In the genomic region with DNA sequence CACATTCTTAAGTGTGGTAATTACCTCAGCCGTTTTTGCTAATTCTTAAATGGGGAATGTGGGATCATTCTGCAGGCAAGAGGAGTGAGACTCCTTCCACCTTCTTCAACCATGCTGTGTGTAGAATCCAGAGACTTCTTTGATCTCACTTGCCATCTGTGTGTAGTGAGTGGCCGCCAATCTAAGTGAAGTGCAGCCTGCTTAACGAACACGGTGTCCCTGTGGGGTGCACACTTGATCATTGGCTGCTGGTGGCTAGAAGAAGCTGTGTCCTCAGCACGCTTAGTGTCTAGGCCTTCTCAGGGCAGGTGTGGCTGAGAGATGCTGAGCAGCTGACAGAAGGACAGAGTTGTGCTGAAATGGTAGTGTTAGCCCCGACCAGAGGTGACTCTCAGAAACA, we compare ENCODE assay signal across 19 mouse cellular contexts.
"Had no signal": no experiment of that assay in that cellular context is flagged by ENCODE, and none has a peak within 500 bp of the region (broad histone marks: within the 10 kb centered on the region; RNA-seq: fewer than 3 reads in every experiment).

No protein-coding gene starts in this region.

- DNase-seq: lung, adult 18-20 months; lung, embryonic 14.5 days; lung, postnatal 10 days; lung, postnatal 4 days; midbrain, embryonic 14.5 days; retina, postnatal 1 day; right cerebral cortex, adult 18-20 months; right cerebral cortex, postnatal 25 days; right cerebral cortex, postnatal 4 days; spleen, adult 18-20 months; thymus, adult 18-20 months; thymus, postnatal 14 days; thymus, postnatal 36 days had no signal

- H3K36me3 ChIP-seq: midbrain, embryonic 10.5 days; midbrain, embryonic 12.5 days; neural tube, embryonic 13.5 days; neural tube, embryonic 15.5 days had no signal

- H3K27me3 ChIP-seq: neural tube, embryonic 15.5 days had no signal

- H3K4me3 ChIP-seq: midbrain, embryonic 10.5 days; midbrain, embryonic 12.5 days; myocyte; neural tube, embryonic 13.5 days; neural tube, embryonic 15.5 days had no signal

- ATAC-seq: midbrain, embryonic 16.5 days had no signal

- H3K9me3 ChIP-seq: midbrain, embryonic 10.5 days; midbrain, embryonic 12.5 days; neural tube, embryonic 13.5 days; neural tube, embryonic 15.5 days had no signal
